Mouse (Mus musculus) G1E (cell line): Measurements from ENCODE around the gene Camta1.

Experiments
- CTCF ChIP-seq: IDR thresholded peaks from 2 replicates; pipeline ENCODE4 v1.5.1; 2012; ENCODE audit warnings: low read depth, low read length, inconsistent platforms, mixed read lengths
- GATA1 ChIP-seq: IDR thresholded peaks from 2 replicates; pipeline ENCODE4 v1.6.1; 2012; ENCODE audit warnings: borderline replicate concordance, low read length, inconsistent platforms, mixed read lengths
- TAL1 ChIP-seq: conservative IDR thresholded peaks from 2 replicates; pipeline ENCODE4 v1.6.1; 2012; ENCODE audit warnings: low read depth, low read length, inconsistent platforms, mixed read lengths

- no peak for TF ChIP-seq CTCF
- TF ChIP-seq TAL1 = no peak
- no peak for TF ChIP-seq GATA1
Measured at GRCm38 (mm10) chr4:151338931-151339330, 522.7 kb downstream of the Camta1 start.
